Mouse (Mus musculus) heart, postnatal 0 days (tissue): ENCODE measurements at regions not wholly inside any gene's neighbourhood (a gene's known extent, or its start where the extent isn't known, plus 50 kb on each side); places are given as distances from the start of the nearest gene placed in this dataset.

ENCODE experiments used
- CTCF ChIP-seq: IDR thresholded peaks from 2 replicates; pipeline ENCODE4 v1.5.1; 2016; ENCODE audit warnings: antibody characterized with exemption, control low read depth, low read depth
- EP300 ChIP-seq: IDR thresholded peaks from 2 replicates; pipeline ENCODE4 v1.6.1; 2016; ENCODE audit warnings: antibody characterized with exemption, low read depth

DNA sequence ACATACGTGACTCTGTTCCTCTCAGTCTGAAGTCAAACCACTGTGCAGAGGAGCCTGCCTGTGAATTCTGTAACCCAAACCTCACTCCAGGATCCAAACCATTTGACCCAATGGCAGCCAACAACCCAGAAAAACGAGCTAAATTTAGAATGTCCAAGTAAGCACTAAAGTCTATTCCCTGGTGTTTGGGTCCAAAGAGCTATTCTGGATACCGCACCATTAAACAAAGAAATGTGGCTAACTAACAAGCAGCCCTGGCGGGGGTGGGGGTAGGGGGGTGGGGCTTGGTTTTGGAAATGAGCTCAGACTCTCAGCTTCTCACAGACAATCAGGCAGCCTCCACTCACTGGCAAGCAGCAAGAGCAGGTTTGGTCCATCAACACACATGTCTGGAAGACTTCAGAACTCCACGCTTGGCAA lies 147.9 kb downstream of the Dyrk2 start:
- TF ChIP-seq CTCF = no peak
- no peak for TF ChIP-seq EP300
